12 mouse cellular contexts compared by ENCODE assay signal in genomic region chr2:18218500-18218899, GRCm38 (mm10).
DNase-seq lines count a peak whose midpoint lies in the region; ATAC-seq lines count a peak whose summit lies in the region.
"Had no signal": no experiment of that assay in that cellular context is flagged by ENCODE, and none has a peak within 500 bp of the region (broad histone marks: within the 10 kb centered on the region; RNA-seq: fewer than 3 reads in every experiment).

No protein-coding gene starts in this region.

- ATAC-seq in hindbrain, embryonic 15.5 days (ENCODE audit: low FRiP score, low read depth), result 0 out of 2 replicates have a peak, but pooled peaks have one; percentile 17
- ATAC-seq in hindbrain, embryonic 14.5 days (ENCODE audit: low FRiP score), result no peak
- ATAC-seq: CD4-positive, CD25-positive, alpha-beta regulatory T cell, adult 4 months; lung, postnatal 0 days had no signal

- intact Hi-C loops in left cerebral cortex, postnatal 4 days (cut with DNase I), result no loop called here

- WGBS in hindbrain, embryonic 15.5 days, result 65% methylated on average over 5 of the region's 5 CpGs
- WGBS in hindbrain, embryonic 14.5 days, result 72% methylated on average over 5 of the region's 5 CpGs

- no peak overlapping the region for H3K4me3 ChIP-seq in hindbrain, embryonic 15.5 days
- no peak overlapping the region for H3K4me3 ChIP-seq in hindbrain, embryonic 14.5 days (replicated peaks; ENCODE audit: low read length)
- H3K4me3 ChIP-seq: liver, embryonic 13.5 days; neural tube, embryonic 15.5 days had no signal

- H3K9me3 ChIP-seq in hindbrain, embryonic 15.5 days, result no peaks in the 10 kb centered on the region
- no peaks in the 10 kb centered on the region for H3K9me3 ChIP-seq in hindbrain, embryonic 14.5 days (ENCODE audit: control insufficient read depth, low read length)
- H3K9me3 ChIP-seq: liver, embryonic 13.5 days; neural tube, embryonic 15.5 days had no signal

- no peaks in the 10 kb centered on the region for H3K27me3 ChIP-seq in hindbrain, embryonic 15.5 days
- H3K27me3 ChIP-seq in hindbrain, embryonic 14.5 days (ENCODE audit: control insufficient read depth, insufficient read depth, low read length), result no peaks in the 10 kb centered on the region
- H3K27me3 ChIP-seq: liver, embryonic 13.5 days; neural tube, embryonic 15.5 days had no signal

- H3K27ac ChIP-seq in hindbrain, embryonic 15.5 days (replicated peaks), result no peak overlapping the region
- no peak overlapping the region for H3K27ac ChIP-seq in hindbrain, embryonic 14.5 days
- H3K27ac ChIP-seq: liver, embryonic 13.5 days; neural tube, embryonic 15.5 days had no signal

- no peak overlapping the region for H3K4me2 ChIP-seq in hindbrain, embryonic 15.5 days
- no peak overlapping the region for H3K4me2 ChIP-seq in hindbrain, embryonic 14.5 days (replicated peaks)
- H3K4me2 ChIP-seq: liver, embryonic 13.5 days; neural tube, embryonic 15.5 days had no signal

- 0 out of 2 replicates have a peak, but pooled peaks cover 5% of the 10 kb centered on the region for H3K4me1 ChIP-seq in hindbrain, embryonic 15.5 days (replicated peaks)
- no peaks in the 10 kb centered on the region for H3K4me1 ChIP-seq in hindbrain, embryonic 14.5 days (replicated peaks; ENCODE audit: control insufficient read depth, insufficient read depth, low read length)
- H3K4me1 ChIP-seq: liver, embryonic 13.5 days; neural tube, embryonic 15.5 days had no signal

- H3K36me3 ChIP-seq in hindbrain, embryonic 15.5 days, result peaks cover 22% of the 10 kb centered on the region
- peaks cover 51% of the 10 kb centered on the region for H3K36me3 ChIP-seq in hindbrain, embryonic 14.5 days (replicated peaks; ENCODE audit: control insufficient read depth, insufficient read depth)

- H3K9ac ChIP-seq in hindbrain, embryonic 15.5 days, result no peak overlapping the region
- no peak overlapping the region for H3K9ac ChIP-seq in hindbrain, embryonic 14.5 days
- H3K9ac ChIP-seq: liver, embryonic 13.5 days; neural tube, embryonic 15.5 days had no signal

- DNase-seq in hindbrain, embryonic 14.5 days (ENCODE audit: low spot score), result no peak
- peak; percentile 13 for DNase-seq in left cerebral cortex, postnatal 4 days
- no peak for DNase-seq in left cerebral cortex, adult 18-20 months (ENCODE audit: low spot score in 2 of 2)
- DNase-seq in cerebellum, adult 9-11 months, result peak; percentile 80
- no peak for DNase-seq in retina, postnatal 1 day
- no peak for DNase-seq in thymus, adult 18-20 months
- DNase-seq: adrenal gland, postnatal 36 days; liver, embryonic 13.5 days had no signal

Comparison
In these comparisons a context has a peak if more than half of its experiments do, and no peak if none do; other contexts are left out.
1. DNase-seq: peak in left cerebral cortex, postnatal 4 days (single experiment) and cerebellum, adult 9-11 months (single experiment); none in hindbrain, embryonic 14.5 days (single experiment), left cerebral cortex, adult 18-20 months (0 of 2), retina, postnatal 1 day (single experiment) and thymus, adult 18-20 months (0 of 2).